Mouse (Mus musculus) retina, adult 2 months (tissue): ENCODE data around the gene 2010111I01Rik.
A peak's percentile ranks its signal among the peaks of the same experiment; 100 is the strongest.
"Not testable (repeated sequence)": the region's sequence is repeated elsewhere in the genome, so short reads cannot be mapped to it uniquely, and the experiment has no call there.

Experiments
- DNase-seq: peaks from one replicate; pipeline ENCODE4 v3.0.0-alpha.2; 2012; ENCODE audit warnings: low read depth, low spot score

2010111I01Rik gene

DNA sequence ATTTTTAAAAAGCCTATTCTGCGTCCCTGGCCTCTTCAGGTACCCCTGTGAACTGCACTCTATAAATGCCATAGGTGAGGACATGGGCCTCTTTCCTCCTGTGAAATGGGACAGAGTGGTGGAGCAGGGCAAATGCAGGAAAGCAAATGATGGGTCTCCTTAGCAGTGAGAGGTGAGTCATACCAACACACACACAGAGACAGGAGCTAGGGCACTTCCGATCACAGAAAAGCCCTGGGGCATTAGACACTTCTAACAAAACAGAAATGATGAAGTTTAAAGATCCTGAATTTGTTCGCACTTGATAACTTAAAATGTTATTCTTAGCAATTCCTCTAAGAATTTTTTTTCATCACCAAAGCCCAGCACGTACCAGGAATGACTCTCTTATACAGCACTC lies 375.3 kb downstream of the 2010111I01Rik start:
- no peak for DNase-seq

DNA sequence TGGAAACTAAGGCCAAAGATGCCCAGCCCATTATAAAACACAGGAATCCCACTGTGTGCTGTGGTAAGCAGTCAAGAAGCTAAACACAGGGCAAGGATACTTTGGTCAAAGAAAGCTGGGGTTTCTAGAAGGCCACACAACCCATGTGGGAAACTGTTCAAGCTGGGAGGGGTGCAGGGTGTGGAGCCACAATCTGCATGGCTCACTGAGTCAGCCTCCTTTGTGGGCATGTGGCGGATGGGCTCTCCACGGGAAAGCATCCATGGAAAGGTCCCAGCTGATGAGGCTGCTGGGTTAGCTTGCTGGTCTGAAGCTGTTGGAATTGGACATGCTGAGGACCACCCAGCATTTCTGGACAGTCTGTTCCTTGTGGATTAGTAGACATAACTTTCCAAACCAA lies 378.1 kb downstream of the 2010111I01Rik start:
- no peak for DNase-seq

DNA sequence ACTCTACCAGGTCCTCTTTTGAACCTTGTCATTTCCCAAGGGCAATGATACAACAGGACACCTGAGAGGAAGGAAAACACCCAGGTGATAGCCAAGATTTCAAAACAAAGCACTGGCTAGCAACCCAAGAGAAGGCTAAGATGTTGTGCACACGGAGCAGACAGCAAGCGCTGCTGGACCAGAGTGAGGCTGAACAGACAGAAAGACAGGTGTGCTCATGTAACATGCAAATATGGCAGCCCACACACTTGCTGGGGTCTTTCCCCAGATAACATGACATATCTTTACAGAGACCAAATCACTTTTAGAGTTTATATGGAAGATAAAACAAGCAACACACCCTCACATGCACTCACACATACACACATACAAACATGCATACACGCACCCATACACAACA lies 379.8 kb downstream of the 2010111I01Rik start:
- DNase-seq, result no peak

DNA sequence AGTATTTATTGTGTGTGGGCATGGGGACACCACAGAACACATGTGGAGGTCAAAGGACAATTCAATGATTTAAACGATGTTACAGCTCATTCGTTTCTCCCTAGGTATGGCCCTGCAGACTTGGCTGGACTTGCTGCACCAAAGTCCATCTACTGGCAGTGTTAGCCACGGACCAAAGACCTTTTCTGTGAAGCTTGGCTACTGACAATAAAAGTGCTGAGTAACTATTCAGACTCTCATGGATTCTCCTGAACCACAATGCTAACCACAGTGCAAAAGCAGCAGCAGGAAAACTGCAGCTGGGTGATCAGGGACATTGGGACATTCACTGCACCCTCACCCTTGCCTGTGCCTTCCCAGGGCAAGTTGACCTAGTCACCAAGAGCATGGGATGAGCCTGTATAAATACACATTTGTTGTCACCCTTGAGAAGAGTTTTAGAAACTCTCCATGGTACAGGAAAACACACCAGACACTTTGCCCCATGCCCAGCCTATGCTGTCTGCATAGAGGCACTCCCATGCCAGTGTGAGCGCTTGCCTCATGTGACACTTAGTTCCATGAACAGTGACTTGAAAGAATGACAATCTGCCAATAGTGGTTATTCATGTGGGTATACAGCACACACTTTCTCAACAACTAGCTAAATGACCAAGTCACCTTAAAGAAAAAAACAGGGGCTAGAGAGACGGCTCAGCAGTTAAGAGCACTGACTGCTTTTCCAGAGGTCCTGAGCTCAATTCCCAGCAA lies 381.0 kb downstream of the 2010111I01Rik start:
- DNase-seq, result no peak

DNA sequence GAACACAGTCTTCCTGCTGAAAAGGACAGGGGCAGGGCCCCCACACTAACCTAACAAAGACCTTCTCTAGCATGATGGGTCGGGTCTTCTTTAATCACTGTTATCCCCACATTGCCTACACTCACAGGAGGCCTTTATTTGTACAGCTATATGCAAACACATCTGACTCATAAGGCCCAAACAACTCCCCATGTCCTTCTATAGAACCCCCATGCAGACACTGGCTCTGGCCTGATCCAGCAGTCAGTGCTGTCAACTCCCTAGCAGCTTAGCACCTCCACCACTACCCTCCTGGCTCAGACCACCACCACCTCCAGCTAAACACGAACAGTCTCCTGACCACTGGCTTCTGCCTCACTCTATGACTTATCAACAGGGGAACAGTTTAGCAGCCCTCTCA lies 382.9 kb downstream of the 2010111I01Rik start:
- no peak for DNase-seq

DNA sequence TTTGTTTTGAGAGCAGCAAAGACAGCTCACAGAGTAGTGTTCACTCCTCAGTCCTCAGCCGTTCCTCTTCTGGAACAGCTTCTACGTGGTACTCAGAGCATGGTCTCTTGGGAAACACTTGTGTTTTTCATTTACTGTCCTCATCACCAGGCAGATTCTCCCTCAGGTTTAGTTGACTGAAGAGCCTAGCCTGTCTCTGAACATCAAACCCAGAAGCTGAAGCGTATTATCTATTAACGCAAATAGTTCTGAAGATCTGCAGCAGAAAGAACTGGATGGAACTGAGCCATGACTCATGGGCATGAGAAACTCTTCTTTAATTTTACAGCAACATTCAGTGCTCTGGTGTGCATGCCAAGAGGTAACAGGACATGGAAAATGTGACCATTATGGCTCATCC lies 385.4 kb downstream of the 2010111I01Rik start:
- DNase-seq, result no peak

DNA sequence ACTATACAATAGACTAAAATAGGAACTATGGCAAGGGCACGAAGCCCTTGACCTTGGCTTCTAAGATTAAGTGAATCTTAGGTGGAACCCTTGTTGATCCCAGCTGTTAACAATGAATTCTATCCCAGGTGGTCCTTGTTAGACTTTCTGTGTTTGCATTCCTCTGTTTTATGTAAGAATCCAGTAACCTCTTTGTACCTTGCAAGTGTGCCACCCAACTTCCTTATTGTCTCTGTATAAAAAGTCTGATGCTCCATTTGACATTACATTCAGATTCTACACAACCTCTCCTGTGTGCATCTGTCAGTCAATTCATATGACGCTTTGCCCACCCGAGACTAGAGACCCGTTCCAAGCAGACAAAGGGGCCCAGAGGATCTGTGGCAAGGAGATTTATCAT lies 388.6 kb downstream of the 2010111I01Rik start:
- DNase-seq, result not testable (repeated sequence)

DNA sequence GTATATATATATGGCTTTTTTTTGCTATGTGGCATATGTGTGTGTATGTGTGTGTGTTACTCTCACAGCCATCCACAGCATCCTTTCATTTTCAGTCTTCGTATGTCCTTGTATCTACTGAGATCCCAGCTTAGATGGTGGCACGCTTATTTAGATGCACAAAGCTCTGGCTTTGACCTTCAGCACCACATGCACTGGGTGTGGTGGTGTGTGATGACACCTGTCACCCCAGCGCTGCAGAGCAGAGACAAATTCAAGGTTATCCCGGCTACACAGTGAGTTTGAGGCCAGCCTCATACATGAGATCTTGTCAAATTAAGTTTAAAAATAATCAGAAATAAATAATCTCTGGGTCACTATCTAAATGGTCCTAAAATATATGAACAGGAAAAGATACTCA lies 391.4 kb downstream of the 2010111I01Rik start:
- no peak for DNase-seq

DNA sequence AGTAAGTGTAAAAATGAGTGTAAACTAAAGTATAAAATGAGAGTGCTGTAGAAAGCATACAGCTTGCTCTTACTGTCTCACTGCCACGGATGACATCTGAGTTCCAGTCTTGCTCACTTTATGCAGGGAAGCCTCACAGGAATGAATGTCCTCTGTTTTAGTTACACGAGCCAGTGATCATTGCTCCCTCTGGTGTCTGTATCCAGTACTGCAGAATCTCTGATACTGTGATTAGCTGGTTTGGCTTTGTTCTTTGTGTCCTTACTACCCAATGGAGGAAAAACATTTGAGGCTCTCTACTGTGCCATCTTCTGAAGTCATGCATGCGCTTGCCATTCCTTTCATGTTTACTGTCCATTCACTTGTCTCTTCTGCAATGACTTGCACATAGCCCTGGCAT lies 391.9 kb downstream of the 2010111I01Rik start:
- peak; percentile 57 for DNase-seq

DNA sequence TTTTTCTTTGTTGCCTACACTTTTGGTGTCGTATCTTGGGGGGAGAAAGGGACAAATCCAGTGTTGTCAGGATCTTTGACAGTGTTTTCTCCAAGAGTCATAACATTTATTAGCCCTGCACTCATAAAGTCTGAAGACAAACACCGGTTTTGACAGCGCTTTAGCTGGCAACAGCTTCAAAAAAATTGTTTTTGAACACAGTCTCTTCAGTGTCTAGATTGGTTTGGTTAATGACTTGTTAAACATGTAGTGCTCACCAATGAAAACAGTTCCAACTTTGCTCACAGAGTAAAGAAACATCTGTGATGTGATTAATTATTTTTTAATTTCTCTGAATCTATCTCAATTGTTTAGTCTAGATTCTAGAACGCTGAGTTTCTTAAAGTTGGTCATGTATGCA lies 394.7 kb downstream of the 2010111I01Rik start:
- DNase-seq, result no peak

DNA sequence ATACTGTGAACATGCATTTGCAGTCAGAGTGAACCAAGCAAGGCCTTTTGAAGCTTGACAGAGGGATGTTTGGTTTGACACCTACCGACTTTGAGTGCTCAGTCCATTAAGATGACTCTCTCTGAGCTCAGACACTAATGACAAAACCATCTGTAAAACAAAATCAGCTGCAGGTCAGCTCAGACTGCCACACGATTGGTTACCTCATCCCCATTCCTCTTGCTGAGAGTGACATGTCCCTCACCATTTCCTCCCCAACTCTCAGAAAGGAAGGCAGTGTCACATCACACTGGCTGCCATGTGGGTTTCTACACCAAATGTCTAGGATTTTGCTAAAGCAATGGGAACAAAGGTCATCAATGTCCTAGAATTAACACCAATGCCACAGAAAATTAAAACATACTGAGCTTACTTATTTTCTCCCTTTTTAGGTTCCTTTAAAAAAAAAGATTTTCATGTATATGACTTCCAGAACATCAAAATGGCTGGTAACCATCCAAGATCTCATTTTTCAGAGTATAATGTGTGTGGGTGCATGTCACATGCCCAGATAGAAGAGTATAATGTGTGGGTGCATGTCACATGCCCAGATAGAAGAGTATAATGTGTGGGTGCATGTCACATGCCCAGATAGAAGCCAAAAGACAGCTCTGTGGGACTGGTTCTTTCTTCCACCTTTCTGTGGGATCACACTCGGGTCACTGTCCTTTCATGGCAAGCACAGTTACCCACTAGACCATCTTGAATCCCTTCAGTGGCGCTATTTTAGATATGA lies 395.6 kb downstream of the 2010111I01Rik start:
- DNase-seq, result no peak

DNA sequence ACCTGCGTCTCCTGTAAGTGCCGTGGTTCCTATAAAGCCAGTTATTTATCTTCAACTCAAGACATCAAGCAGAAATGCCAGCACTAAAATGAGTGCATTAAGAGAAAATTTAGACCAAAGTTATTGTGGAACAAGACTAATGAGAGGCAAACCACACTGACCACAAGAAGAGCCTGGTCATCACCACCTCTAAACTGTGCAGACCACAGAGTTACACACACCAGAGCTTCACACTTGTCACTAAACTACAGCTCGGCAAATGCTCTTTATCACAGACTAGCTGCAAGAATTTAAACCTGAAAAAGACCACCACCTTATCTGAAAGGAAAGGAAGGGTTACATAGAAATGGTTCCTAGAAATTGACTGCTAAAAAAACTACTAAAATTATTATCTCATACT lies 397.1 kb downstream of the 2010111I01Rik start:
- DNase-seq, result no peak

DNA sequence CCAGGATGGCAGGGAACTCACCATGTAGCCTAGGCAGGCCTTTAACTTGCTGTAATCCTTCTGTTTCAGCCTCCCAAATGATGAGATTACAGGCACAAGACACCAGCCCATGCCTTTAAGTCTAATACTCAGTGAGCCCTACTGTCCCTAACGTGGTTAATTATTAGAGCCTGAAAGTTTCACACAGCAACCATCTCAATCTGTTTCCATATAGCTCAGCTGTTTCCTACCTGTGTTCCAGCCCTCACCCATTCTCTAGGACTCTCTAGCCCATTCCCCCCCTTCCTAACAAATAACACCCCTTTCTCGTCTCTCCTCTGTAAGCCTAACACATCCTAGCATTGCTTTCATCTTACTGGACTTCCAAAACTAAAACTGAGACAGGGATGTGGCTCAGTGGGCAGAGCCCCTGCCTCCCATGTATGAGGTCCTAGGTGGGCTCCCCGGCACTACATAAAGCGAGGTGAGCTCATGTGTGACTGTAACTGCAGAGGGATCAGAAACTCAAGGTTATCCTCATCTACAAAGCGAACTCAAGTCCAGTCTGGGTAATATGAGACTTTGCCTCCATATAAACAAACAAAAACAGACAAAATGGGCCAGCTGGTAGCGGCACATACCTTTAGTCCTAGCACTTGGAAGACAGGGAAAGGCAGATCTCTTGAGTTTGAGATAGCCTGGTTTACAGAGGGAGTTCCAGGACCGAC lies 408.9 kb downstream of the 2010111I01Rik start:
- DNase-seq, result no peak
